Comparison of ENCODE assay signal across 31 mouse cellular contexts in the genomic region with DNA sequence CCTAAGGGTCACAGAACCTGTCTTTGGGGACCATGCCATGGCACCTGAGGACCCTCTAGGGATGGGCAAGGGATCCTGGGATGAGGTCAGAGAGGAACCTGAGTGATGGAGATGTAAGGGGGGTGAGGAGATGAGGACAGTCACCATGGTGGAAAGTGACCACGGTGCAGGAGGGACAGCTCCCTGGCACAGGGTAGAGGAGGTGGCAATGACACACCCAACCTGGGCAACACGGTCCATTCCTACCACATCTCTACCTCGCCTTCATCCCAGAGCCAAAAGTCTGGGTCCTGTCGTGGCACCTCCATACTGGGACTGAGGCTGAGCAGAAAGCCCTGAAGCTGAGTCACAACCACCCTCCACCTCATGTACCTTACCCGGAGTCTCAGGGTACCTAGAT. TPM values are rescaled to one million over a fixed set of nuclear protein-coding genes. Genes with fewer than 3 reads are reported as not detected.
DNase-seq lines count a peak whose midpoint lies in the region; ATAC-seq and TF ChIP-seq lines count a peak whose summit lies in the region.
"Had no signal": no experiment of that assay in that cellular context is flagged by ENCODE, and none has a peak within 500 bp of the region (broad histone marks: within the 10 kb centered on the region; RNA-seq: fewer than 3 reads in every experiment).

No protein-coding gene starts in this region.

- no peak overlapping the region for H3K9ac ChIP-seq in intestine, postnatal 0 days (ENCODE audit: low read depth, low read length)
- no peak overlapping the region for H3K9ac ChIP-seq in stomach, postnatal 0 days (ENCODE audit: low read length)
- no peak overlapping the region for H3K9ac ChIP-seq in midbrain, postnatal 0 days (replicated peaks; ENCODE audit: low read length, poor library complexity, severe bottlenecking)
- H3K9ac ChIP-seq: embryonic facial prominence, embryonic 13.5 days; hindbrain, embryonic 14.5 days; midbrain, embryonic 12.5 days had no signal

- peaks cover 71% of the 10 kb centered on the region for H3K4me1 ChIP-seq in heart, embryonic 10.5 days
- H3K4me1 ChIP-seq in testis, adult 2 months (ENCODE audit: control insufficient read depth, insufficient read depth, low read length) = peaks cover 33% of the 10 kb centered on the region
- H3K4me1 ChIP-seq in intestine, postnatal 0 days (replicated peaks; ENCODE audit: control insufficient read depth, insufficient read depth, low read length) = peaks cover 13% of the 10 kb centered on the region; the same call in 1 of the 2 replicates
- peaks cover 6% of the 10 kb centered on the region; the same call in 1 of the 2 replicates for H3K4me1 ChIP-seq in stomach, postnatal 0 days (replicated peaks; ENCODE audit: control insufficient read depth, insufficient read depth)
- H3K4me1 ChIP-seq in midbrain, postnatal 0 days (ENCODE audit: insufficient read depth, low read length) = no peaks in the 10 kb centered on the region

- ATAC-seq in intestine, postnatal 0 days = no peak
- no peak for ATAC-seq in stomach, postnatal 0 days (ENCODE audit: low FRiP score, low TSS enrichment)
- ATAC-seq in midbrain, postnatal 0 days (ENCODE audit: low FRiP score) = no peak
- ATAC-seq: forebrain, embryonic 14.5 days; inflammation-experienced regulatory T-cells, adult 6 months had no signal

- 0 out of 2 replicates have a peak overlapping the region, but pooled peaks have one; percentile 38 for H3K4me2 ChIP-seq in intestine, postnatal 0 days (replicated peaks; ENCODE audit: low read depth)
- H3K4me2 ChIP-seq in stomach, postnatal 0 days (replicated peaks; ENCODE audit: low read depth) = peak overlapping the region; percentile 55
- no peak overlapping the region for H3K4me2 ChIP-seq in midbrain, postnatal 0 days (ENCODE audit: low read depth, low read length, poor library complexity, severe bottlenecking)
- H3K4me2 ChIP-seq: embryonic facial prominence, embryonic 13.5 days; hindbrain, embryonic 14.5 days; midbrain, embryonic 12.5 days had no signal

- H3K27me3 ChIP-seq in heart, embryonic 10.5 days (ENCODE audit: insufficient read depth, poor library complexity, severe bottlenecking) = peaks cover 21% of the 10 kb centered on the region; the same call in 1 of the 2 replicates
- H3K27me3 ChIP-seq in testis, adult 2 months (ENCODE audit: control insufficient read depth, insufficient read depth, low read length) = no peaks in the 10 kb centered on the region
- no peaks in the 10 kb centered on the region for H3K27me3 ChIP-seq in intestine, postnatal 0 days (replicated peaks; ENCODE audit: control insufficient read depth, insufficient read depth, low read length)
- H3K27me3 ChIP-seq in stomach, postnatal 0 days (ENCODE audit: control insufficient read depth, insufficient read depth, low read length) = no peaks in the 10 kb centered on the region
- H3K27me3 ChIP-seq in midbrain, postnatal 0 days (ENCODE audit: insufficient read depth, low read length) = no peaks in the 10 kb centered on the region

- 55% methylated on average over 5 of the region's 5 CpGs for WGBS in heart, embryonic 10.5 days
- 85% methylated on average over 5 of the region's 5 CpGs for WGBS in intestine, postnatal 0 days
- 72% methylated on average over 5 of the region's 5 CpGs for WGBS in stomach, postnatal 0 days
- 76% methylated on average over 5 of the region's 5 CpGs for WGBS in midbrain, postnatal 0 days

- H3K27ac ChIP-seq in heart, embryonic 10.5 days = peak overlapping the region; percentile 90
- peak overlapping the region; percentile 38; the same call in 1 of the 2 replicates for H3K27ac ChIP-seq in testis, adult 2 months (ENCODE audit: control insufficient read depth, insufficient read depth, low read depth, low read length)
- H3K27ac ChIP-seq in intestine, postnatal 0 days (ENCODE audit: low read depth, low read length) = no peak overlapping the region
- H3K27ac ChIP-seq in stomach, postnatal 0 days (replicated peaks) = no peak overlapping the region
- H3K27ac ChIP-seq in midbrain, postnatal 0 days (ENCODE audit: low read depth, low read length) = no peak overlapping the region
- H3K27ac ChIP-seq: embryonic facial prominence, embryonic 13.5 days; hindbrain, embryonic 14.5 days; layer of hippocampus, adult 2 months; midbrain, embryonic 12.5 days had no signal

- H3K36me3 ChIP-seq in heart, embryonic 10.5 days = peaks cover 23% of the 10 kb centered on the region
- H3K36me3 ChIP-seq in testis, adult 2 months (ENCODE audit: control insufficient read depth, insufficient read depth, low read length) = no peaks in the 10 kb centered on the region
- no peaks in the 10 kb centered on the region for H3K36me3 ChIP-seq in intestine, postnatal 0 days (ENCODE audit: control insufficient read depth, insufficient read depth)
- H3K36me3 ChIP-seq in stomach, postnatal 0 days (ENCODE audit: control insufficient read depth, insufficient read depth, low read length) = no peaks in the 10 kb centered on the region
- no peaks in the 10 kb centered on the region for H3K36me3 ChIP-seq in midbrain, postnatal 0 days (ENCODE audit: insufficient read depth, low read length)
- H3K36me3 ChIP-seq: embryonic facial prominence, embryonic 13.5 days; midbrain, embryonic 12.5 days had no signal

- DNase-seq in heart, embryonic 10.5 days (ENCODE audit: low spot score) = no peak
- DNase-seq in heart, adult 8-10 months (ENCODE audit: low spot score) = no peak
- no peak for DNase-seq in testis, postnatal 10 days (ENCODE audit: low spot score)
- DNase-seq in stomach, postnatal 0 days (ENCODE audit: low spot score) = no peak
- no peak for DNase-seq in midbrain, postnatal 0 days (ENCODE audit: low spot score)
- DNase-seq in urinary bladder, adult 2 months (ENCODE audit: low spot score) = no peak
- DNase-seq: cerebellum, postnatal 10 days; right cerebral cortex, postnatal 14 days; spleen, adult 18-20 months had no signal

- TF ChIP-seq CTCF in testis, adult 2 months (IDR thresholded peaks at IDR 0.05; ENCODE audit: control insufficient read depth, insufficient read depth, insufficient replicate concordance, low read depth, low read length) = no peak
- TF ChIP-seq CTCF in intestine, postnatal 0 days (IDR thresholded peaks at IDR 0.05; ENCODE audit: low read depth) = no peak
- no peak for TF ChIP-seq CTCF in stomach, postnatal 0 days (IDR thresholded peaks at IDR 0.05; ENCODE audit: low read depth)
- no peak for TF ChIP-seq CTCF in midbrain, postnatal 0 days (IDR thresholded peaks at IDR 0.05)

- H3K9me3 ChIP-seq in heart, embryonic 10.5 days = no peaks in the 10 kb centered on the region
- no peaks in the 10 kb centered on the region for H3K9me3 ChIP-seq in intestine, postnatal 0 days (ENCODE audit: control insufficient read depth)
- no peaks in the 10 kb centered on the region for H3K9me3 ChIP-seq in stomach, postnatal 0 days (ENCODE audit: control insufficient read depth, low read length)
- no peaks in the 10 kb centered on the region for H3K9me3 ChIP-seq in midbrain, postnatal 0 days (ENCODE audit: low read length)
- H3K9me3 ChIP-seq: embryonic facial prominence, embryonic 13.5 days; midbrain, embryonic 12.5 days had no signal

- TF ChIP-seq EP300 in stomach, postnatal 0 days (optimal IDR thresholded peaks at IDR 0.05) = no peak

- peak overlapping the region; percentile 61 for H3K4me3 ChIP-seq in heart, embryonic 10.5 days
- peak overlapping the region; percentile 71 for H3K4me3 ChIP-seq in testis, adult 2 months (ENCODE audit: control insufficient read depth, low read depth, low read length)
- no peak overlapping the region for H3K4me3 ChIP-seq in intestine, postnatal 0 days (ENCODE audit: low read depth, low read length)
- peak overlapping the region; percentile 27; the same call in 1 of the 2 replicates for H3K4me3 ChIP-seq in stomach, postnatal 0 days (ENCODE audit: low read depth, low read length)
- no peak overlapping the region for H3K4me3 ChIP-seq in midbrain, postnatal 0 days (ENCODE audit: low read depth, low read length)
- H3K4me3 ChIP-seq: embryonic facial prominence, embryonic 13.5 days; layer of hippocampus, adult 2 months; midbrain, embryonic 12.5 days had no signal

- no peak for TF ChIP-seq POLR2A in testis, adult 2 months (IDR thresholded peaks at IDR 0.05; ENCODE audit: control insufficient read depth, low read depth, low read length)

RNA-seq across cellular contexts. Expression of gene Hspb7, which starts 2.3 kb away (rescaled TPM):
- polyA plus RNA-seq in heart, embryonic 10.5 days (2016; fragmentation: Nextera tagmentation; extraction: Ambion mirVana) = 61.5 and 132 TPM in 2 replicates
- 1,000 to 10,000 TPM; 1,512 to 1,942 (median 1,609) TPM for total RNA-seq in heart, adult 8-10 months (2022)
- polyA plus RNA-seq in testis, adult 2 months (2012; rRNA removed) = 24.6 and 24.7 TPM in 2 replicates
- polyA plus RNA-seq in intestine, postnatal 0 days (2015; fragmentation: Nextera tagmentation; extraction: Ambion mirVana) = 4.7 and 8.0 TPM in 2 replicates
- 2.3 and 3.5 TPM in 2 replicates for polyA plus RNA-seq in stomach, postnatal 0 days (2015; fragmentation: Nextera tagmentation; extraction: Ambion mirVana)
- total RNA-seq in midbrain, postnatal 0 days (2014; rRNA removed) = 0.05 TPM in 1 of 2 replicates, not detected in the other
- polyA plus RNA-seq in midbrain, postnatal 0 days (2015; fragmentation: Nextera tagmentation; extraction: Ambion mirVana) = 0.10 and 0.12 TPM in 2 replicates
- polyA plus RNA-seq in urinary bladder, adult 2 months (2012; rRNA removed) = 30.6 and 48.4 TPM in 2 replicates
- total RNA-seq: ES-E14; layer of hippocampus, postnatal 25 days; monocyte, adult 5-6 weeks had no signal
- polyA plus RNA-seq: embryonic facial prominence, embryonic 13.5 days; forebrain, embryonic 14.5 days; inflammation-experienced regulatory T-cells, adult 6 months; kidney, embryonic 14.5 days; neural tube, embryonic 11.5 days; thymus, postnatal 0 days had no signal

RNA-seq across cellular contexts. Expression of gene Clcnkb, which starts 7.0 kb away (rescaled TPM):
- 0.93 and 1.3 TPM in 2 replicates for polyA plus RNA-seq in heart, embryonic 10.5 days (2016; fragmentation: Nextera tagmentation; extraction: Ambion mirVana)
- 1 to 10 TPM in 1 of 4 experiments, under 1 TPM in 3; 0.33 to 1.5 (median 0.59) TPM for total RNA-seq in heart, adult 8-10 months (2022)
- 0.68 and 1.2 TPM in 2 replicates for polyA plus RNA-seq in testis, adult 2 months (2012; rRNA removed)
- not detected in 2 replicates for polyA plus RNA-seq in intestine, postnatal 0 days (2015; fragmentation: Nextera tagmentation; extraction: Ambion mirVana)
- not detected in 2 replicates for polyA plus RNA-seq in stomach, postnatal 0 days (2015; fragmentation: Nextera tagmentation; extraction: Ambion mirVana)
- total RNA-seq in midbrain, postnatal 0 days (2014; rRNA removed) = not detected in 2 replicates
- polyA plus RNA-seq in midbrain, postnatal 0 days (2015; fragmentation: Nextera tagmentation; extraction: Ambion mirVana) = 0.27 and 0.43 TPM in 2 replicates
- 0.30 TPM in 1 of 2 replicates, not detected in the other for polyA plus RNA-seq in urinary bladder, adult 2 months (2012; rRNA removed)
- total RNA-seq: adrenal gland, adult 18-20 months; adrenal gland, postnatal 36 days; gastrocnemius, postnatal 25 days; layer of hippocampus, adult 2 months; layer of hippocampus, postnatal 25 days; liver, adult 2 months; monocyte, adult 5-6 weeks had no signal
- polyA plus RNA-seq: embryonic facial prominence, embryonic 13.5 days; forebrain, embryonic 14.5 days; hindbrain, embryonic 14.5 days; inflammation-experienced regulatory T-cells, adult 6 months; limb, embryonic 11.5 days; liver, adult 2 months; liver, embryonic 16.5 days; lung, postnatal 0 days; midbrain, embryonic 12.5 days; neural tube, embryonic 11.5 days; thymus, postnatal 0 days had no signal

RNA-seq across cellular contexts. Expression of gene Srarp, which starts 13.1 kb away (rescaled TPM):
- not detected in 2 replicates for polyA plus RNA-seq in heart, embryonic 10.5 days (2016; fragmentation: Nextera tagmentation; extraction: Ambion mirVana)
- 1 to 10 TPM in 1 of 4 experiments, under 1 TPM in 3; 0.82 to 1.5 (median 0.93) TPM for total RNA-seq in heart, adult 8-10 months (2022)
- polyA plus RNA-seq in testis, adult 2 months (2012; rRNA removed) = 0.67 TPM in 2 replicates
- polyA plus RNA-seq in intestine, postnatal 0 days (2015; fragmentation: Nextera tagmentation; extraction: Ambion mirVana) = not detected in 2 replicates
- polyA plus RNA-seq in stomach, postnatal 0 days (2015; fragmentation: Nextera tagmentation; extraction: Ambion mirVana) = not detected in 2 replicates
- total RNA-seq in midbrain, postnatal 0 days (2014; rRNA removed) = 1.9 and 4.5 TPM in 2 replicates
- 0.52 and 0.76 TPM in 2 replicates for polyA plus RNA-seq in midbrain, postnatal 0 days (2015; fragmentation: Nextera tagmentation; extraction: Ambion mirVana)
- polyA plus RNA-seq in urinary bladder, adult 2 months (2012; rRNA removed) = 0.81 and 0.85 TPM in 2 replicates
- total RNA-seq: adrenal gland, postnatal 36 days; ES-E14; heart, postnatal 10 days; liver, adult 2 months; monocyte, adult 5-6 weeks had no signal
- polyA plus RNA-seq: embryonic facial prominence, embryonic 13.5 days; inflammation-experienced regulatory T-cells, adult 6 months; kidney, embryonic 14.5 days; limb, embryonic 11.5 days; liver, adult 2 months; liver, embryonic 16.5 days; lung, postnatal 0 days; neural tube, embryonic 11.5 days; thymus, postnatal 0 days had no signal

RNA-seq across cellular contexts. Expression of gene Zbtb17, which starts 21.6 kb away (rescaled TPM):
- polyA plus RNA-seq in heart, embryonic 10.5 days (2016; fragmentation: Nextera tagmentation; extraction: Ambion mirVana) = 31.5 and 33.7 TPM in 2 replicates
- total RNA-seq in heart, adult 8-10 months (2022) = 10 to 100 TPM; 24.8 to 28.4 (median 26.5) TPM
- 24.6 and 28.4 TPM in 2 replicates for polyA plus RNA-seq in testis, adult 2 months (2012; rRNA removed)
- polyA plus RNA-seq in intestine, postnatal 0 days (2015; fragmentation: Nextera tagmentation; extraction: Ambion mirVana) = 9.7 and 9.8 TPM in 2 replicates
- polyA plus RNA-seq in stomach, postnatal 0 days (2015; fragmentation: Nextera tagmentation; extraction: Ambion mirVana) = 13.3 and 16.8 TPM in 2 replicates
- 31.0 and 34.4 TPM in 2 replicates for total RNA-seq in midbrain, postnatal 0 days (2014; rRNA removed)
- polyA plus RNA-seq in midbrain, postnatal 0 days (2015; fragmentation: Nextera tagmentation; extraction: Ambion mirVana) = 30.1 and 30.8 TPM in 2 replicates
- polyA plus RNA-seq in urinary bladder, adult 2 months (2012; rRNA removed) = 23.4 and 26.3 TPM in 2 replicates

RNA-seq across cellular contexts. Expression of gene Clcnka, which starts 24.3 kb away (rescaled TPM):
- polyA plus RNA-seq in heart, embryonic 10.5 days (2016; fragmentation: Nextera tagmentation; extraction: Ambion mirVana) = 0.11 and 0.44 TPM in 2 replicates
- not detected for total RNA-seq in heart, adult 8-10 months (2022)
- 0.14 and 1.3 TPM in 2 replicates for polyA plus RNA-seq in testis, adult 2 months (2012; rRNA removed)
- 0.14 TPM in 1 of 2 replicates, not detected in the other for polyA plus RNA-seq in intestine, postnatal 0 days (2015; fragmentation: Nextera tagmentation; extraction: Ambion mirVana)
- 0.08 TPM in 1 of 2 replicates, not detected in the other for polyA plus RNA-seq in stomach, postnatal 0 days (2015; fragmentation: Nextera tagmentation; extraction: Ambion mirVana)
- total RNA-seq in midbrain, postnatal 0 days (2014; rRNA removed) = not detected in 2 replicates
- 0.07 and 0.12 TPM in 2 replicates for polyA plus RNA-seq in midbrain, postnatal 0 days (2015; fragmentation: Nextera tagmentation; extraction: Ambion mirVana)
- polyA plus RNA-seq in urinary bladder, adult 2 months (2012; rRNA removed) = not detected in 2 replicates
- total RNA-seq: adrenal gland, adult 18-20 months; adrenal gland, postnatal 36 days; heart, postnatal 10 days; layer of hippocampus, adult 2 months; liver, adult 2 months; monocyte, adult 5-6 weeks had no signal
- polyA plus RNA-seq: forebrain, embryonic 14.5 days; inflammation-experienced regulatory T-cells, adult 6 months; midbrain, embryonic 12.5 days; neural tube, embryonic 11.5 days had no signal

Comparison
In these comparisons a context has a peak if more than half of its experiments do, and no peak if none do; other contexts are left out.
1. H3K27ac ChIP-seq: peak in heart, embryonic 10.5 days (single experiment) and testis, adult 2 months (single experiment); none in intestine, postnatal 0 days (single experiment), stomach, postnatal 0 days (single experiment) and midbrain, postnatal 0 days (single experiment).
2. H3K4me3 ChIP-seq: peak in heart, embryonic 10.5 days (single experiment), testis, adult 2 months (single experiment) and stomach, postnatal 0 days (single experiment); none in intestine, postnatal 0 days (single experiment) and midbrain, postnatal 0 days (single experiment).